Mouse (Mus musculus) heart, postnatal 36 days (tissue): ENCODE data around the gene Srpk1. TPM values are rescaled to one million over a fixed set of nuclear protein-coding genes. Genes with fewer than 3 reads are reported as not detected.
"Not testable (repeated sequence)": the region's sequence is repeated elsewhere in the genome, so short reads cannot be mapped to it uniquely, and the experiment has no call there.

Experiments used
- DNase-seq, 2 experiments: peaks; one replicate each; pipeline ENCODE4 v3.0.0; 2021 to 2022
- intact Hi-C: fragments of 180-260 bp; cut with DNase I; formaldehyde crosslinking; loops from one replicate; pipeline ENCODE4 v1.15.1; 2025
- microRNA-seq, 2 experiments: library from miRNA; unstranded; fragments of <30 nt; microRNA quantifications; one replicate each; pipeline ENCODE4 v1.2.0; 2021; ENCODE audit warnings: borderline number of aligned reads in 2 of 2
- total RNA-seq, 2 experiments: library from RNA; stranded (reverse); gene quantifications; 2 replicates each; pipeline ENCODE4 v1.2.3; 2021

The Srpk1 gene
- total RNA-seq, 2 experiments from 2014 or later = 32.1 to 35.5 TPM

GRCm38 (mm10) chr17:28560598-28560997 is 61.9 kb downstream of the Srpk1 start, which contains the start of gene Clps:
Clps (minus strand) TSS chr17:28560766.
- intact Hi-C loops = no loop called here
- DNase-seq = no peak

- no peak for DNase-seq
- intact Hi-C loops = no loop called here
Measured at GRCm38 (mm10) chr17:28557772-28558171, 64.7 kb downstream of the Srpk1 start.

DNA sequence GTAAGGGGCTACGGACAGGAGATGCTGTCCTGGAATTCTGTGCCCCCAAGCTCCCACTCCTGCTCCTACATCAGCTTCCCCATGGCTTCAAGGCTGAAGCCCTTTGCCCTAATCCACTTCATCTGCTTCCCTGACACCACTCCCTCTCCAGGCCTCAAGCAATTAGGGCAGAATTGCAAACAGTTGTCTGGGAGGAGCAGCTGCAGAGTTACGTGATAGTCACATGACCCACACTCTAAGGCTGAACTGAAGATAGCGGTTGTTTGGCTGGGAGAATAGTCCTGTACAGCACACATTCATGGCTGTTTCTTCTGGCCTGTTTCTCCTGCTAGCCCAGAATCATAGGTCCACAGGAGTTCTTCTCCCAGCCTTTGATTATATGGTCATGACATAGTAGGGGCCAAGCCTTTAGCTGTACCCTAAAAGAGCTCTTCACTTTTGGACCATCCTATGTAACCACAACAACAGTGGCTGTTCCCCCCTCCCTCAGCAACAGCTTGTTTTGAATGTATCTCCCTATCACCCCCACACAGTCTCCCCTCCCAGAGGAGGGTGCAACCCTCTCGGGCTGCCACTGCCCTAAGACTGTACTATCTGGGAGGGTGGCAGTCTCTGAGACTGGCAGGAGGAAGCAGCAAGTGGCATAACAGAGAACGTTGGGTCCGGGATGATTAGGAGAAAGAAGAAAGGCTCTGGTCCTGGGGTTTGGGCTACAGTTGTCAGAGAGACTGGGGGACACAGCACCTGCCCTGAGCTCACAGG is 65.7 kb downstream of the Srpk1 start:
- intact Hi-C loops = no loop called here

GRCm38 (mm10) chr17:28554021-28554420 is 68.5 kb downstream of the Srpk1 start:
- intact Hi-C loops, DNase-seq: not testable (repeated sequence)

More for the DNA sequence above, 65.7 kb downstream of the Srpk1 start:
- no peak for DNase-seq

GRCm38 (mm10) chr17:28553040-28553793 is 69.3 kb downstream of the Srpk1 start:
- peak; percentile 72 to 75 for DNase-seq
- intact Hi-C loops = no loop called here

GRCm38 (mm10) chr17:28549111-28549510 is 73.4 kb downstream of the Srpk1 start, which contains the start of gene Clpsl2:
Clpsl2 (plus strand) TSS chr17:28549411.
- intact Hi-C loops = loop anchor here (5.0 kb wide), 1 partner anchor 98 kb away; no protein-coding TSS in a partner anchor
- no peak for DNase-seq

- DNase-seq = no peak
- intact Hi-C loops = loop anchor here (5.0 kb wide), 1 partner anchor 99 kb away; no protein-coding TSS in a partner anchor
Measured at GRCm38 (mm10) chr17:28548550-28548949, 74.0 kb downstream of the Srpk1 start.

DNA sequence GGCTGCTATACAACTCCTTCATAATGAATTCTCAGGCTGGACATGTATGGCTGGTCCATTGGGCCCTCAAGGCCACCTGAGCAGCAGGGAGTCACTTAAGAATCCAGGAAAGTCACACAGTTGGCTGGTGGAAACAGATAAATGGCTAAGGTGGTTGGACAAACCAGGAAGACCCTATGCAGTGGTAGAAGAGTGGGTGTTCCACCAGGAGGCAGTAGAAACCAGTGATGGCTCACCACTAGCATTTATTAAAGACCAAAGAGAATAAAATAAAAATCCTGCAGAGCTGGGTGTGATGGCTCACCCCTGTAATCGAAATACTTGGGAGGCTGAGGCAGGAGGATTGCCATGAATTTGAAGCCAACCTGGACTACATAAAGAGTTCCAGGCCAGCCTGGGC is 75.6 kb downstream of the Srpk1 start:
- DNase-seq = peak in 1 of 2 experiments; percentile 7

GRCm38 (mm10) chr17:28537881-28538280 is 84.6 kb downstream of the Srpk1 start:
- intact Hi-C loops = no loop called here
- no peak for DNase-seq

More for the DNA sequence above, 75.6 kb downstream of the Srpk1 start:
- intact Hi-C loops = loop anchor here (5.0 kb wide), 1 partner anchor 100 kb away; no protein-coding TSS in a partner anchor

Small RNAs within 50 kb of the gene (microRNA-seq; reads per million reads assigned to microRNA genes)
- 0 reads per million in 2 experiments for gene Mir6969

Other genes starting within 250 kb of the Srpk1 start
- gene Fkbp5, start 105.2 kb downstream of the Srpk1 start, total RNA-seq = 10 to 100 TPM; 50.0 to 72.1 TPM
- not detected for gene Armc12, start 91.9 kb downstream of the Srpk1 start, total RNA-seq
- not detected for gene Clpsl2, start 73.3 kb downstream of the Srpk1 start, total RNA-seq
- not detected for gene Clps, start 61.9 kb downstream of the Srpk1 start, total RNA-seq
- gene Lhfpl5, start 47.1 kb downstream of the Srpk1 start, total RNA-seq = not detected
- under 1 TPM; 0.33 to 0.57 TPM for gene Slc26a8, start 67.5 kb upstream of the Srpk1 start, total RNA-seq
- 10 to 100 TPM; 49.6 to 54.5 TPM for gene Mapk14, start 68.6 kb upstream of the Srpk1 start, total RNA-seq
- under 1 TPM in 1 of 2 experiments, not detected in 1; 0.62 TPM for gene AC170998.1, start 103.4 kb upstream of the Srpk1 start, total RNA-seq
- gene Mapk13, start 146.6 kb upstream of the Srpk1 start, total RNA-seq = under 1 TPM in 1 of 2 experiments, not detected in 1; 0.19 TPM
- gene Brpf3, start 178.4 kb upstream of the Srpk1 start, total RNA-seq = 10 to 100 TPM; 15.9 to 17.3 TPM
- gene Pnpla1, start 235.7 kb upstream of the Srpk1 start, total RNA-seq = not detected